Mouse (Mus musculus): ENCODE measurements at regions not wholly inside any gene's neighbourhood (a gene's known extent, or its start where the extent isn't known, plus 50 kb on each side); places are given as distances from the start of the nearest gene placed in this dataset.
A peak's percentile ranks its signal among the peaks of the same experiment; 100 is the strongest.

DNA sequence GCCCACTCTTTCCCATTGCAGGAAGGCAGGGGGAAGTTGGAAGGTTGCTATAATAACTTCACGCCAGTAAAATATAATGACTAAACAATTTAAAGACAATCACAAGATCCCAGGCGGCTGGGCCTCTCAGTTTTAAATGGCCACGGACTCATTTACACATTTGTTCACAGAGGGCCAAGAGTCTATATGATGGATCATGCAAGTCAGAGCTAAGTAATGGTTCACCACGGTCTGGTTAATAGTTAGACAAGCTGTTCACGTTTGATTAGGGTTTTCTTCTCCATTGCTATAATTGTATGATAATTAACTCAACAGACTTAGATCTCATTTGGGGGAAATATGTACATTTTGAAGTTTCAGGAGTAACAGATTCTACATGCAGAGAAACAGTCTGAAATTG lies 170.0 kb downstream of the Ppargc1a start:
- TF ChIP-seq CTCF (IDR thresholded peaks at IDR 0.05; ENCODE audit: borderline replicate concordance, extremely low read depth, insufficient read depth, insufficient read length) (no peak), POLR2A (IDR thresholded peaks at IDR 0.05; ENCODE audit: borderline replicate concordance, extremely low read depth, insufficient read depth, insufficient read length, poor library complexity, severe bottlenecking) (no peak)

GRCm38 (mm10) chr5:51391319-51391718 lies 176.2 kb downstream of the Ppargc1a start:
- DNase-seq (ENCODE audit: low read depth): no peak
- TF ChIP-seq CTCF (IDR thresholded peaks at IDR 0.05; ENCODE audit: borderline replicate concordance, extremely low read depth, insufficient read depth, insufficient read length): no peak
- TF ChIP-seq POLR2A (IDR thresholded peaks at IDR 0.05; ENCODE audit: borderline replicate concordance, extremely low read depth, insufficient read depth, insufficient read length, poor library complexity, severe bottlenecking): no peak

More for the DNA sequence above, 170.0 kb downstream of the Ppargc1a start:
- no peak for DNase-seq (ENCODE audit: low read depth)

DNA sequence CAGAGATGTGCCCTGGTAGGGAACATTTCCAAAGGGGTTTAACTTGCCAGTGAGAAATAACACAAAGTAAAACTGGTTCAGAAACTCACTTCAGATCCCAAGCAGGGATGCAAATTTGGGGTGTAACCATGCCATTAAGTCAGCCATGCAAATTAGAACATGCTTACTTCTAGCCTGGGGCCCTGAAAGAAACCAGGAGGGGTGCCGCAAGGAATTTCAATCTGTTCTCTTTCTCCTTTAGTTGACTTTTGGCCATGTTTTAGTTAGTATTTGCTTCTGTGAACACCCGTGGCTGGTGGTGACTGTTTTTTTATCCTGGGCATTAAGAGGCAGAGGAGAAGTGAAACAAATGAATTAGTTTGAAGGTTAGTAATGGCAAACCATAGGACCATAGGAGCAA lies 179.8 kb downstream of the Ppargc1a start:
- TF ChIP-seq POLR2A (IDR thresholded peaks at IDR 0.05; ENCODE audit: borderline replicate concordance, extremely low read depth, insufficient read depth, insufficient read length, poor library complexity, severe bottlenecking) (no peak), CTCF (IDR thresholded peaks at IDR 0.05; ENCODE audit: borderline replicate concordance, extremely low read depth, insufficient read depth, insufficient read length) (no peak)
- DNase-seq (ENCODE audit: low read depth): no peak

- peak; percentile 15 for DNase-seq (ENCODE audit: low read depth)
- TF ChIP-seq CTCF (IDR thresholded peaks at IDR 0.05; ENCODE audit: borderline replicate concordance, extremely low read depth, insufficient read depth, insufficient read length) (peak; percentile 26; the same call in 1 of the 2 replicates), POLR2A (IDR thresholded peaks at IDR 0.05; ENCODE audit: borderline replicate concordance, extremely low read depth, insufficient read depth, insufficient read length, poor library complexity, severe bottlenecking) (no peak)
Measured at GRCm38 (mm10) chr5:51386409-51386808, 181.1 kb downstream of the Ppargc1a start.

- no peak for DNase-seq (ENCODE audit: low read depth)
- no peak for TF ChIP-seq CTCF (IDR thresholded peaks at IDR 0.05; ENCODE audit: borderline replicate concordance, extremely low read depth, insufficient read depth, insufficient read length)
- no peak for TF ChIP-seq POLR2A (IDR thresholded peaks at IDR 0.05; ENCODE audit: borderline replicate concordance, extremely low read depth, insufficient read depth, insufficient read length, poor library complexity, severe bottlenecking)
Measured at GRCm38 (mm10) chr5:51384278-51384677, 183.2 kb downstream of the Ppargc1a start.

DNA sequence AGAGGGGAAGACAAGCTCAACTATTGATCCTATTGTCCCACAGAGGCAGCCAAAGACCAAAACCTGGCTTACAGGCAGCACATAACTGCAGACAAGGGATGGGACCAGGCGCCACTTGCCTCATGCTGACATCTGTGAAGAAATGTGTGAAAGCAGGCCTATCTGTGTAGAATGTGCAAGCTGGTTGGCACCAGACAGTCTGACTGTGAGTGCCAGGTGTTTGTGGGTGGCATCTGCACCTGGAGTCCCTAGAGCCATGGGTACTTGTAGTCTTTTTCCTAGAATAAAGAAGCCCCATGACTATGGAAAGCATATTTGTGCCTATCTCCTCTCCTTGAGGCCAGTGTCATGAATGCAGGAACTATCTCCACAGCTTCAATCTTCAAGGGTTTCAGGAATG lies 208.4 kb downstream of the Ppargc1a start:
- TF ChIP-seq CTCF (IDR thresholded peaks at IDR 0.05; ENCODE audit: borderline replicate concordance, extremely low read depth, insufficient read depth, insufficient read length) (no peak), POLR2A (IDR thresholded peaks at IDR 0.05; ENCODE audit: borderline replicate concordance, extremely low read depth, insufficient read depth, insufficient read length, poor library complexity, severe bottlenecking) (no peak)
- no peak for DNase-seq (ENCODE audit: low read depth)

DNA sequence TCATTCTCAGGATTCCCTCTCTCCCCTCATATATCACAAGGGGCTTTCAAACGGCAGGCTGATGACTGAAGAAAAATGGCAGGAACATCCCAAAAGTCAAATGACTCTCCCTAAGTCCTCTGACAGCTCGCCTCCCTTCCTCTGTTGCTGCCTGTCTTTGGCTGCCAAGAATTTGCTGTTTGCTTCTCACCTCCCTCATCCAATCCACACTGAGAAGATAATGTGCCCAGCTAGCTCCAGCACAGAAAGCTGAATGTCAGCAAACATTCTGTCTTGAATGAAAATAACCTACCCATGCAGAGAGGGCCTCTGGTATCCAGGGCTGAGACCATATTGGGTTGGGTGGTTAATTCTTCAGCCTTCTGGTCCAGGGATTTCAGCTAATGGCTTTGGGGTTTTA lies 219.3 kb downstream of the Ppargc1a start:
- no peak for TF ChIP-seq POLR2A (IDR thresholded peaks at IDR 0.05; ENCODE audit: borderline replicate concordance, extremely low read depth, insufficient read depth, insufficient read length, poor library complexity, severe bottlenecking)
- no peak for TF ChIP-seq CTCF (IDR thresholded peaks at IDR 0.05; ENCODE audit: borderline replicate concordance, extremely low read depth, insufficient read depth, insufficient read length)
- peak; percentile 48 for DNase-seq (ENCODE audit: low read depth)

DNA sequence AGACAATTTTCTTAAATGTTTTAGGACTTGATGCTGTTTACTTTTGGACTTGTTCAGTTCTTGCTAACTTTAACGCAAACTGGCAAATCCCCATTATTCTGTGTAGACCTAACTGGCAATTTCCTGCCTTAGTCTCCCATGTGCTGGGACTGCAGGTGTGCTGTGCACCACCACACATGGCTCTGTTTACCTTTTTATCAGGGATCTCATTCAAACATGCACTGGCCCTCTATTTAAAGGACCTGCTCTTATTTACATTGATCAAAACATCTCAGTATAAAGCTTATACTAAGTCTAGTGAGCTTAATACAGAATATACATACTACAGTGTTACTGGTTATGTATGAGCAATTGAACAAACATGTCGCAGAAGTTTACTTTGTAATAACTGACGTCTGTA lies 238.4 kb downstream of the Ppargc1a start:
- no peak for TF ChIP-seq POLR2A (IDR thresholded peaks at IDR 0.05; ENCODE audit: borderline replicate concordance, extremely low read depth, insufficient read depth, insufficient read length, poor library complexity, severe bottlenecking)
- TF ChIP-seq CTCF (IDR thresholded peaks at IDR 0.05; ENCODE audit: borderline replicate concordance, extremely low read depth, insufficient read depth, insufficient read length): no peak
- DNase-seq (ENCODE audit: low read depth): no peak

GRCm38 (mm10) chr5:51289191-51289590 lies 278.3 kb downstream of the Ppargc1a start:
- DNase-seq (ENCODE audit: low read depth): no peak
- TF ChIP-seq CTCF (IDR thresholded peaks at IDR 0.05; ENCODE audit: borderline replicate concordance, extremely low read depth, insufficient read depth, insufficient read length): no peak
- TF ChIP-seq POLR2A (IDR thresholded peaks at IDR 0.05; ENCODE audit: borderline replicate concordance, extremely low read depth, insufficient read depth, insufficient read length, poor library complexity, severe bottlenecking): no peak

DNA sequence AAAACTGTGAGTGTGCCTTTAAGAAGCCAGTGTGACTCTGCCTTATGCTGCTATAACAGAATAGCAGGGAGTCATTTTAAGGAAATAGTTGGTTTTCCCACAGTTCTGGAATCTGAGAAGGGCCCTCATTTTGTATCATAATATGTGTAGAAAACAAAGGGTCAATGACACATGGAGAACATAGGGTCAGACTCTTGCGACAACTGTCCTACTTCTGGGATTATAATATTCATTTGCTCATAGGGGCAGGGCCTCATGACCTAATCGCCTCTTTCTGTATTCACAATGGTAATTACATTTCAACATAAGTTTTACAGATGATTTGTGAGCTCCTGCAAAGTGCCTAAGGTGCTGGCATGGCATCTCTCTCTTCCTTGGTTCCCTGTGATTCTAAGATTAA lies 279.3 kb downstream of the Ppargc1a start:
- no peak for DNase-seq (ENCODE audit: low read depth)
- no peak for TF ChIP-seq POLR2A (IDR thresholded peaks at IDR 0.05; ENCODE audit: borderline replicate concordance, extremely low read depth, insufficient read depth, insufficient read length, poor library complexity, severe bottlenecking)
- TF ChIP-seq CTCF (IDR thresholded peaks at IDR 0.05; ENCODE audit: borderline replicate concordance, extremely low read depth, insufficient read depth, insufficient read length): no peak

- DNase-seq (ENCODE audit: low read depth): no peak
- TF ChIP-seq CTCF (IDR thresholded peaks at IDR 0.05; ENCODE audit: borderline replicate concordance, extremely low read depth, insufficient read depth, insufficient read length): no peak
- no peak for TF ChIP-seq POLR2A (IDR thresholded peaks at IDR 0.05; ENCODE audit: borderline replicate concordance, extremely low read depth, insufficient read depth, insufficient read length, poor library complexity, severe bottlenecking)
Measured at GRCm38 (mm10) chr5:51241156-51241555, 326.4 kb downstream of the Ppargc1a start.

GRCm38 (mm10) chr5:51234004-51234355 lies 333.5 kb downstream of the Ppargc1a start:
- no peak for DNase-seq (ENCODE audit: low read depth)
- TF ChIP-seq CTCF (IDR thresholded peaks at IDR 0.05; ENCODE audit: borderline replicate concordance, extremely low read depth, insufficient read depth, insufficient read length) (no peak), POLR2A (IDR thresholded peaks at IDR 0.05; ENCODE audit: borderline replicate concordance, extremely low read depth, insufficient read depth, insufficient read length, poor library complexity, severe bottlenecking) (no peak)
